Mouse (Mus musculus) bone marrow, adult 2 months (tissue): Measurements from ENCODE around the gene Lrp10.

ENCODE experiments used
- CTCF ChIP-seq: fragments of 200-500 bp; IDR thresholded peaks from 2 replicates; pipeline ENCODE4 v1.5.1; 2011; ENCODE audit warnings: low read length, control low read depth; ENCODE audit not compliant: control insufficient read depth, insufficient read depth
- POLR2A ChIP-seq: fragments of 200-500 bp; IDR thresholded peaks from 2 replicates; pipeline ENCODE4 v1.6.1; 2011; ENCODE audit warnings: low read depth, mild to moderate bottlenecking, control low read depth, low read length, borderline replicate concordance; ENCODE audit not compliant: control insufficient read depth

DNA sequence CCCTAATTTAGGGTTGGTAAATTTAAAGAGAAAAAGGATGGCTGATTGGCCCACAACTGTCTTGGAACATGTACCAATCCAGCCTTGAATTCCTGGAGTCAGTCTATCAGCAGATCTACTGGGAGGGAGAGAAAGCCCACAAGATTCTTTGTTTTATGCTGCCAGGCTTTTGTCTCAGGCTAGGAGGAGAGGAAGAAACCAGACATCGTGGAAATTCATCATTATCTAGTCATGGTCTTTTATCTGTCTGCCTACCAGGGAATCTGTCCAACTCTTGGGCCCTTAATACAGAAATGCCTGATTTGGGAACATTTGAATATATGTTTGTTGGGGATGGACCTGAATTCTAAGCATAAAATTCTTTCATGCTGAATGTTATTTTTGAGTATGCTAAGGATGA lies 38.4 kb upstream of the Lrp10 start:
- TF ChIP-seq CTCF (no peak), POLR2A (no peak)
